Mouse (Mus musculus): ENCODE measurements around the gene Synpr.

DNA sequence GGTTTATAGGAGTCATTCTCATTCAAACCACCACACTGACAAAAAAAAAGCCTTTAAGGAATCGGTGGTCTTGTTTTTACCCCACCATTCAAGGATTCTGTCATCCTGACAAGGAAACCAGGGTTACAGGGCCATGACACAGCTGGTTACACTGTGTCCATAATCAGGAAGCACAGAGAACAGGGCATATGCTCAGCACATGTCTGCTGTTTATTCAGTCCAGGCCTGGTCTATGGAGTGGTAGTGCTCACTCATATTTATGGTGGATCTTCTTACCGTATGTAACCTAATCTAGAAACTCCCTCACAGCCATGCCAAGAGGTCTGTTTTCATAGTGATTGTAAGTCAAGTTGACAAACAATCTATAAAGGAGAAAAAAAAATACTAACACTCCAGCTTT, 293.5 kb downstream of the Synpr start:
- TF ChIP-seq CTCF (IDR thresholded peaks at IDR 0.05) (no peak), EP300 (IDR thresholded peaks at IDR 0.05) (no peak)

Measured in lung, postnatal 0 days (tissue).